Mouse (Mus musculus) MEL (cell line): Measurements from ENCODE around the gene Tmprss6. TPM values are rescaled to one million over a fixed set of nuclear protein-coding genes. Genes with fewer than 3 reads are reported as not detected.

Source experiments
- DNase-seq: peaks from one replicate; pipeline ENCODE4 v3.0.0; 2011; ENCODE audit warnings: low read depth, low spot score
- H3K27ac ChIP-seq: 2 replicates; pipeline ENCODE4 v1.5.1; 2012; ENCODE audit warnings: low read depth, mild to moderate bottlenecking, control low read depth, low read length, moderate library complexity; ENCODE audit not compliant: control insufficient read depth
- H3K27me3 ChIP-seq, 2 experiments: fragments of 150-350 bp in 1 of 2; sonication (generic) in 1 of 2; 2 replicates each; pipeline ENCODE4 v1.6.1; 2012; ENCODE audit warnings: low read length in 2 of 2, mild to moderate bottlenecking in 2 of 2, improper control_type of control experiment in 1 of 2, moderate library complexity in 1 of 2; ENCODE audit not compliant: insufficient read depth in 2 of 2, control insufficient read depth in 1 of 2
- H3K36me3 ChIP-seq, 2 experiments: 2 replicates each; pipeline ENCODE4 v1.6.1; 2012 to 2014; ENCODE audit warnings: low read length in 2 of 2, improper control_type of control experiment in 1 of 2, inconsistent platforms in 1 of 2, mild to moderate bottlenecking in 1 of 2; ENCODE audit not compliant: insufficient read depth in 2 of 2, control insufficient read depth in 1 of 2
- H3K4me1 ChIP-seq, 2 experiments: fragments of 150-350 bp in 1 of 2; sonication (generic) in 1 of 2; 2 replicates each; pipeline ENCODE4 v1.6.1; 2012; ENCODE audit warnings: low read length in 2 of 2, improper control_type of control experiment in 1 of 2, mild to moderate bottlenecking in 1 of 2; ENCODE audit not compliant: insufficient read depth in 2 of 2, control insufficient read depth in 1 of 2
- H3K4me3 ChIP-seq, 2 experiments: fragments of 150-350 bp in 1 of 2; sonication (generic) in 1 of 2; 2 replicates each; pipeline ENCODE4 v1.5.1; 2012; ENCODE audit warnings: low read depth in 2 of 2, low read length in 2 of 2, mild to moderate bottlenecking in 2 of 2, moderate library complexity in 2 of 2, control low read depth in 1 of 2, improper control_type of control experiment in 1 of 2; ENCODE audit not compliant: control insufficient read depth in 1 of 2, insufficient read depth in 1 of 2
- H3K79me2 ChIP-seq: 2 replicates; pipeline ENCODE4 v1.6.1; 2012; ENCODE audit warnings: mild to moderate bottlenecking, low read length, moderate library complexity; ENCODE audit not compliant: control insufficient read depth, poor library complexity, insufficient read depth
- H3K9ac ChIP-seq: 2 replicates; pipeline ENCODE4 v1.6.1; 2012; ENCODE audit warnings: low read depth, mild to moderate bottlenecking, control low read depth, low read length, moderate library complexity; ENCODE audit not compliant: control insufficient read depth, poor library complexity, severe bottlenecking
- H3K9me3 ChIP-seq: fragments of 150-350 bp; sonication (generic); replicated peaks from 2 replicates; pipeline ENCODE4 v1.6.1; 2012; ENCODE audit warnings: mild to moderate bottlenecking, low read length, improper control_type of control experiment, moderate library complexity; ENCODE audit not compliant: insufficient read depth
- CHD1 ChIP-seq: IDR thresholded peaks from 2 replicates; pipeline ENCODE4 v1.6.1; 2012; ENCODE audit warnings: low read depth, mild to moderate bottlenecking, inconsistent platforms, low read length, improper control_type of control experiment
- CHD2 ChIP-seq: IDR thresholded peaks from 2 replicates; pipeline ENCODE4 v1.6.1; 2011; ENCODE audit warnings: low read length, improper control_type of control experiment
- E2F4 ChIP-seq: IDR thresholded peaks from 2 replicates; pipeline ENCODE4 v1.6.1; 2011; ENCODE audit warnings: low read depth, low read length, improper control_type of control experiment, borderline replicate concordance
- EP300 ChIP-seq, 2 experiments: IDR thresholded peaks; 2 replicates each; pipeline ENCODE4 v1.6.1; 2011; ENCODE audit warnings: improper control_type of control experiment in 2 of 2, low read length in 2 of 2, low read depth in 1 of 2, mild to moderate bottlenecking in 1 of 2
- ETS1 ChIP-seq: IDR thresholded peaks from 2 replicates; pipeline ENCODE4 v1.6.1; 2012; ENCODE audit warnings: low read depth, mild to moderate bottlenecking, inconsistent platforms, low read length, improper control_type of control experiment, moderate library complexity
- GATA1 ChIP-seq: IDR thresholded peaks from 2 replicates; pipeline ENCODE4 v1.6.1; 2011; ENCODE audit warnings: low read depth, low read length, improper control_type of control experiment
- HCFC1 ChIP-seq: IDR thresholded peaks from 2 replicates; pipeline ENCODE4 v1.6.1; 2012; ENCODE audit warnings: low read depth, mild to moderate bottlenecking, inconsistent platforms, low read length, improper control_type of control experiment, moderate library complexity
- KAT2A ChIP-seq: conservative IDR thresholded peaks from 2 replicates; pipeline ENCODE4 v1.6.1; 2012; ENCODE audit warnings: low read depth, low read length, improper control_type of control experiment, inconsistent platforms
- MAFK ChIP-seq: IDR thresholded peaks from 2 replicates; pipeline ENCODE4 v1.6.1; 2011; ENCODE audit warnings: low read depth, mild to moderate bottlenecking, low read length, improper control_type of control experiment, borderline replicate concordance
- MAX ChIP-seq: IDR thresholded peaks from 2 replicates; pipeline ENCODE4 v1.6.1; 2011; ENCODE audit warnings: low read length, improper control_type of control experiment
- MYB ChIP-seq: IDR thresholded peaks from 2 replicates; pipeline ENCODE4 v1.6.1; 2011; ENCODE audit warnings: mild to moderate bottlenecking, low read depth, low read length, improper control_type of control experiment
- NELFE ChIP-seq: IDR thresholded peaks from 2 replicates; pipeline ENCODE4 v1.6.1; 2011; ENCODE audit warnings: low read depth, low read length, improper control_type of control experiment
- NRF1 ChIP-seq: IDR thresholded peaks from 2 replicates; pipeline ENCODE4 v1.6.1; 2014; ENCODE audit warnings: low read depth, mild to moderate bottlenecking, inconsistent platforms, low read length, improper control_type of control experiment, moderate library complexity; ENCODE audit not compliant: poor library complexity, insufficient read depth, severe bottlenecking
- POLR2A ChIP-seq, 2 experiments: IDR thresholded peaks; 2 replicates each; pipeline ENCODE4 v1.6.1; 2011 to 2012; ENCODE audit warnings: low read length in 2 of 2, mild to moderate bottlenecking in 2 of 2, control low read depth in 1 of 2, improper control_type of control experiment in 1 of 2, low read depth in 1 of 2, moderate library complexity in 1 of 2; ENCODE audit not compliant: control insufficient read depth in 1 of 2, insufficient read depth in 1 of 2, poor library complexity in 1 of 2
- POLR2AphosphoS2 ChIP-seq: IDR thresholded peaks from 2 replicates; pipeline ENCODE4 v1.6.1; 2011; ENCODE audit warnings: low read length, improper control_type of control experiment
- RAD21 ChIP-seq: IDR thresholded peaks from 2 replicates; pipeline ENCODE4 v1.6.1; 2011; ENCODE audit warnings: mild to moderate bottlenecking, low read depth, low read length, improper control_type of control experiment
- RCOR1 ChIP-seq: IDR thresholded peaks from 2 replicates; pipeline ENCODE4 v1.6.1; 2012; ENCODE audit warnings: low read depth, mild to moderate bottlenecking, inconsistent platforms, low read length, improper control_type of control experiment
- SMC3 ChIP-seq: IDR thresholded peaks from 2 replicates; pipeline ENCODE4 v1.6.1; 2011; ENCODE audit warnings: low read depth, low read length, improper control_type of control experiment
- TAL1 ChIP-seq: IDR thresholded peaks from 2 replicates; pipeline ENCODE4 v1.6.1; 2012; ENCODE audit warnings: mild to moderate bottlenecking, inconsistent platforms, low read length, moderate library complexity, mixed read lengths
- TCF12 ChIP-seq: IDR thresholded peaks from 2 replicates; pipeline ENCODE4 v1.6.1; 2014; ENCODE audit warnings: low read depth, mild to moderate bottlenecking, inconsistent platforms, low read length, improper control_type of control experiment, moderate library complexity
- UBTF ChIP-seq: IDR thresholded peaks from 2 replicates; pipeline ENCODE4 v1.6.1; 2012; ENCODE audit warnings: low read depth, mild to moderate bottlenecking, inconsistent platforms, low read length, improper control_type of control experiment, moderate library complexity, borderline replicate concordance; ENCODE audit not compliant: insufficient read depth
- USF1 ChIP-seq: IDR thresholded peaks from 2 replicates; pipeline ENCODE4 v1.6.1; 2014; ENCODE audit warnings: low read depth, mild to moderate bottlenecking, inconsistent platforms, low read length, improper control_type of control experiment, moderate library complexity
- ZC3H11A ChIP-seq: IDR thresholded peaks from 2 replicates; pipeline ENCODE4 v1.6.1; 2012; ENCODE audit warnings: low read depth, mild to moderate bottlenecking, inconsistent platforms, low read length, improper control_type of control experiment
- ZKSCAN1 ChIP-seq: IDR thresholded peaks from 2 replicates; pipeline ENCODE4 v1.6.1; 2012; ENCODE audit warnings: low read depth, mild to moderate bottlenecking, inconsistent platforms, low read length, improper control_type of control experiment, moderate library complexity
- ZNF384 ChIP-seq: IDR thresholded peaks from 2 replicates; pipeline ENCODE4 v1.6.1; 2012; ENCODE audit warnings: low read depth, mild to moderate bottlenecking, inconsistent platforms, low read length, improper control_type of control experiment
- polyA plus RNA-seq, 2 experiments: library from polyadenylated mRNA; stranded (reverse) in 1 of 2; unstranded in 1 of 2; fragments of >175 nt in 1 of 2; fragments of >200 nt in 1 of 2; gene quantifications; 2 replicates each; pipeline versions ENCODE4 v1.2.1 to v1.2.4; 2012; ENCODE audit warnings: low replicate concordance in 2 of 2, low read depth in 1 of 2; ENCODE audit not compliant: insufficient read length in 2 of 2, insufficient read depth in 1 of 2, missing spikeins in 1 of 2
- total RNA-seq: library from RNA; depleted of rRNA; stranded (reverse); fragments of 300-350 nt; gene quantifications from 2 replicates; pipeline ENCODE4 v1.2.3, GENCODE M21; 2012

The Tmprss6 gene
- total and polyA plus RNA-seq, 3 experiments, result 0.11 to 0.12 TPM; not detected in 1

DNA sequence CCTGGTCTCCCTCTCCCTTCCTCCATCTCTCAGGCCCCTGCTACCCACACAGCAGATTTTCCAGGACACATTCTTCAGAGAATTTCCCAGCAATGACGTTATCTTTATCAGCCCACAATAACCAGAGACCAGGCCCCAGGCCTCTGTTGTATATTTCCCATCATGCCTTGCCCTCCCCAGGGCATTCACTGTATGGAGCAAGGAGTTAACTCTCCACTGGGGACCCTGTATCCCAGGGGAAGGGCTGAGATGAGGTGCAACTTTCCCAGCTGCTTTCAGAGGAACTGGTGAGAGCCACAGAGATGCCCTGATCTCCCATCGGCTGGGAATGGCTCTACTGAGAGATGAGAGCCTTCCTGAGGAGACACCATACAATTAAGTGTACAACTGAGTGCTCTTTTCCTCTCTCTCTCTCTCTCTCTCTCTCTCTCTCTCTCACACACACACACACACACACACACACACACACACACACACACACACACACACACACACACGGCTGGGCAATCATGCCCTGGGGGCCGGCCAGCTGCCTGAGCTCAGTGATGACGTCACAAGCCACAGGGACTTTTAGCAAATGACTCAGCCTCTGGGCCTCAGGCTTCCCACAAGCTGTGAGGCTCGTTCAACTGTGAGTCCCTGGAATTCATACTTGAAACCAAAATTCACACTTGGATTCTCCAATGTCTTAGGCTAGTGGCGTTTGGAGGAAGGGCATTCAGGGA, 18.6 kb downstream of the Tmprss6 start (continued):
- TF ChIP-seq ETS1 (peak; percentile 62), NELFE (0 out of 2 replicates have a peak, but pooled peaks have one; percentile 17), ZC3H11A (no peak), NRF1 (no peak), MYB (no peak)

DNA sequence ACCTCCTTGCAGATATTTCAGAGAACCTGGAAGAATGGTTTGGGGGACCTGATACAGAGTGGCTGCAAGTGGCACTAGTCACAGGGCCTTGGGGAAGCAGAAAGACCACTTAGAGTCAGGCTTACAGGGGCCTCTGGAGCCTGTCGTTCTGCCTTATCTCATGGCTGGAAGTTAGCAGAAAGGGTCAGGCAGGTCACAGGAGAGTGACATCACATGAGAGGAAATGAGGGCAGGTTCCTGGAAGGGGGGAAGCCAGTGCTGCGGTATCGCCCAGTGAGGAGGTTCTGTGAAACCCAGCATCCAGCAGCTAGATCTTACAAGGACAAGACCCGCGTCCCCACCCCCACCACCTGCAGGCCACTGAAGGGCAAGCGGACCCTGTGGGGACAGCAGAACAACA, 19.3 kb downstream of the Tmprss6 start:
- Histone ChIP-seq H3K9me3 (no peaks in the 10 kb centered on the region), H3K4me3 (no peak overlapping the region), H3K79me2 (no peaks in the 10 kb centered on the region; the same call in 1 of the 2 replicates), H3K36me3 (peaks cover 0 to 6% of the 10 kb centered on the region in 2 experiments; a peak in 2 of 4 replicates), H3K27ac (no peak overlapping the region), H3K27me3 (no peaks in the 10 kb centered on the region), H3K4me1 (peaks cover 3 to 17% of the 10 kb centered on the region in 2 experiments; a peak in 2 of 4 replicates), H3K9ac (no peak overlapping the region)
- TF ChIP-seq MAFK, result no peak
- no peak for TF ChIP-seq GATA1
- TF ChIP-seq RAD21, result no peak
- no peak for TF ChIP-seq NRF1
- TF ChIP-seq CHD2, result no peak
- no peak for TF ChIP-seq TCF12
- no peak for TF ChIP-seq USF1
- no peak for TF ChIP-seq HCFC1
- no peak for DNase-seq

DNA sequence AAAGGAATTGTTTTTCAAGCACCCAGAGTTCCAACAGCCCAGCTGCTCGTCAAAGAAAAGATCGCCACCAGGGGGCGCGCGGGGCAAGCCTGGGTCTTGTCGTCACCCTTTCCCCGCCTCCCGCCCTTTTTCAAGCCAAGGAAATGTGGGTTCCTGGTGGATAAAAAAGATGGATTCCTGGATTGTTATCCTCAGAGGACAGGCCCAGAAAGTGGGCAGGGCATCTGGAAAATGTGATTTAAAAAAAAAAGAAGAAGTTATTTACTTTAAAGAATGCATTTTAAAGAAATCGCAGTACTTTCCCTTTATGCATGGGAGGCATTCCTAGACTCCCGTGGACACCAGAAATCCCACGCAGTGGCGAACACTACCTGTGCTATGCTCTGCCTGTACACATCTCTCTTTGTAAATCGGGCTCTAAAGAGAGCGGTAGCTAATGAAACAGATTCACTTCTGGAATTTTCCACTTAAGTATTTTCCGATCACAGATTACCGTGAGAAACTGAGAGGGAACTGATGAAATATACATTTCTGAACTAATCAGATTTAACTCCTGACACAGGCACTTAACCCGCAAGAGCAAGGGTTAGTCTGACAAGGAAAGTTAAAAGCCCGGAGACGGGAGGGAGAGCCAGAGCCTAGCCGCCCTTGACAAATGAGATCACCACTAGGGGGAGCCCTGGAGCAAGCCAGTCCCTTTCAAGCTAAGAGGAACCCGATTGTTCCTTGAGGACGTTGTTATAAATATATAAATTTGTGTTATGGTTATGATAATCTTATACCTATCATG, 20.5 kb downstream of the Tmprss6 start:
- H3K4me3 ChIP-seq, result peak overlapping the region; percentile 49 to 72
- no peaks in the 10 kb centered on the region; the same call in 1 of the 2 replicates for H3K79me2 ChIP-seq
- peaks cover 3 to 17% of the 10 kb centered on the region in 2 experiments; a peak in 2 of 4 replicates for H3K4me1 ChIP-seq
- no peak for TF ChIP-seq UBTF
- no peak for TF ChIP-seq POLR2AphosphoS2
- no peak for TF ChIP-seq GATA1
- TF ChIP-seq EP300 (IDR thresholded peaks at IDR 0.05; ENCODE audit: low read depth in 1 of 2, low read length in 2 of 2), result no peak
- TF ChIP-seq NELFE, result no peak
- no peak for TF ChIP-seq KAT2A
- TF ChIP-seq ZNF384, result no peak
- TF ChIP-seq E2F4, result no peak
- TF ChIP-seq POLR2A (IDR thresholded peaks at IDR 0.05; ENCODE audit: control insufficient read depth in 1 of 2, insufficient read depth in 1 of 2, low read depth in 1 of 2, low read length in 2 of 2, poor library complexity in 1 of 2), result no peak
- no peak for TF ChIP-seq MAFK
- TF ChIP-seq ETS1, result peak; percentile 29; the same call in 1 of the 2 replicates
- TF ChIP-seq CHD1, result no peak
- peak; percentile 60 for TF ChIP-seq RCOR1
- TF ChIP-seq HCFC1, result peak; percentile 23; the same call in 1 of the 2 replicates
- peak; percentile 50 for TF ChIP-seq ZC3H11A
- no peak for TF ChIP-seq TCF12
- TF ChIP-seq ZKSCAN1, result no peak
- TF ChIP-seq MYB, result no peak
- no peak for TF ChIP-seq CHD2
- TF ChIP-seq TAL1, result no peak
- TF ChIP-seq MAX, result no peak
- peak; percentile 84 for TF ChIP-seq SMC3
- TF ChIP-seq USF1, result no peak

More for the DNA sequence above, 20.5 kb downstream of the Tmprss6 start:
- Histone ChIP-seq H3K9ac (peak overlapping the region; percentile 69), H3K9me3 (no peaks in the 10 kb centered on the region), H3K36me3 (peaks cover 0 to 6% of the 10 kb centered on the region in 2 experiments; a peak in 2 of 4 replicates), H3K27me3 (no peaks in the 10 kb centered on the region), H3K27ac (peak overlapping the region; percentile 42)
- peak; percentile 92 for DNase-seq
